Mouse (Mus musculus) cortical plate, adult 2 months (tissue): ENCODE measurements around the gene Sez6l2. TPM values are rescaled to one million over a fixed set of nuclear protein-coding genes. Genes with fewer than 3 reads are reported as not detected.

Experiments
- H3K27ac ChIP-seq: fragments of 200-500 bp; 2 replicates; pipeline ENCODE4 v1.5.1; 2012; ENCODE audit warnings: low read length, control low read depth, inconsistent platforms; ENCODE audit not compliant: insufficient read depth
- H3K4me1 ChIP-seq: fragments of 200-500 bp; 2 replicates; pipeline ENCODE4 v1.6.1; 2011; ENCODE audit warnings: low read length; ENCODE audit not compliant: control insufficient read depth, insufficient read depth
- H3K4me3 ChIP-seq: fragments of 200-500 bp; 2 replicates; pipeline ENCODE4 v1.5.1; 2011; ENCODE audit warnings: mild to moderate bottlenecking, low read length, control low read depth; ENCODE audit not compliant: insufficient read depth
- CTCF ChIP-seq: fragments of 200-500 bp; IDR thresholded peaks from 2 replicates; pipeline ENCODE4 v1.5.1; 2011; ENCODE audit warnings: mild to moderate bottlenecking, control low read depth, low read length; ENCODE audit not compliant: insufficient read depth; ENCODE audit errors: extremely low read depth
- POLR2A ChIP-seq: fragments of 200-500 bp; IDR thresholded peaks from 2 replicates; pipeline ENCODE4 v1.6.1; 2011; ENCODE audit warnings: mild to moderate bottlenecking, low read length, control low read depth; ENCODE audit not compliant: insufficient read depth; ENCODE audit errors: extremely low read depth
- polyA plus RNA-seq: library from polyadenylated mRNA; depleted of rRNA; stranded (reverse); fragments of >200 nt; gene quantifications from 2 replicates; pipeline ENCODE4 v1.2.3, GENCODE M21; 2012

The Sez6l2 gene
- polyA plus RNA-seq, 1 experiment = 236 TPM

GRCm38 (mm10) chr7:126976878-126977459 is 26.6 kb downstream of the Sez6l2 start:
- peaks cover 6% of the 10 kb centered on the region; the same call in 1 of the 2 replicates for H3K4me1 ChIP-seq
- peak overlapping the region; percentile 85 for H3K4me3 ChIP-seq
- H3K27ac ChIP-seq = 0 out of 2 replicates have a peak overlapping the region, but pooled peaks have one; percentile 26
- TF ChIP-seq CTCF (no peak), POLR2A (no peak)

DNA sequence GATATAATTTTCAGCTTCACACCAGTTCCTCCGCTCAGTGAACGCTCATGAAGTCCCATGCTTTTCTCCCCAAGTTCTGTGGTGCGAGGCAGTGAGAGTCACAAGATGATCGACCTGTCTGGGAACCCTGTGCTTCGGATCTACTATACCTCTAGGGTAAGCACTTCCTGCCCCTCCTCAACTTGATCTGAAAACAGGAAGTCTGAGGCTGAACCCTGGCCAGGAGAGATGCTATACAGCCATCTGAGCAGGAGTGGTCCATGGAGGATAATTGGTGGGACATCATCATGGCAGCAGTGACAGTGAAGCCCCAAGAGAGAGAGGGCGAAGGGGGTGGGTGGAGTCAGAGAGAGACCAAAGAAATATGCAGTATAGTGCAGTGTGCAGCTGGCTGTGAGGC is 28.5 kb downstream of the Sez6l2 start:
- Histone ChIP-seq H3K27ac (no peak overlapping the region), H3K4me3 (no peak overlapping the region), H3K4me1 (peaks cover 6% of the 10 kb centered on the region; the same call in 1 of the 2 replicates)
- TF ChIP-seq POLR2A (no peak), CTCF (no peak)

GRCm38 (mm10) chr7:126981601-126982000 is 31.2 kb downstream of the Sez6l2 start:
- TF ChIP-seq CTCF (no peak), POLR2A (no peak)
- peaks cover 6% of the 10 kb centered on the region; the same call in 1 of the 2 replicates for H3K4me1 ChIP-seq
- H3K27ac ChIP-seq = no peak overlapping the region
- no peak overlapping the region for H3K4me3 ChIP-seq

DNA sequence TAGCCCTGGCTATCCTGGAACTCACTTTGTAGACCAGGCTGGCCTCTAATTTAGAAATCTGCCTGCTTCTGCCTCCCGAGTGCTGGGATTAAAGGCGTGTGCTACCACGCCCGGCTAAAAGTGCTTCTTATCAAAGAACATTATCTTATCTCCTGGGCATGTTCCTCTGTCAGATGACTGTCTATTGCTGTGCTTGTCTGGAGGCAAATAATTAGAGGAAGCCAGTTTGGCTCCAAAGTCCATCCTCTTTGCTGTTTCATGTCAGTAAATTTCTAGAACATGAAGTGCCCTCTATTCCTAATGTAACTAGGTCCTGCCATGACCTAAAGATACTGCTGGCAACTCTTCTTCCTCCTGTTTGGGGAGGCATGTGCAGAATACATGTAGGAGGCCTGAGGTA is 31.7 kb downstream of the Sez6l2 start:
- TF ChIP-seq CTCF = no peak
- TF ChIP-seq POLR2A = no peak
- Histone ChIP-seq H3K4me1 (peaks cover 5% of the 10 kb centered on the region; the same call in 1 of the 2 replicates), H3K27ac (no peak overlapping the region), H3K4me3 (no peak overlapping the region)

GRCm38 (mm10) chr7:126983113-126983512 is 32.8 kb downstream of the Sez6l2 start:
- H3K27ac ChIP-seq = no peak overlapping the region
- H3K4me1 ChIP-seq = 0 out of 2 replicates have a peak, but pooled peaks cover 1% of the 10 kb centered on the region
- TF ChIP-seq POLR2A (no peak), CTCF (no peak)
- H3K4me3 ChIP-seq = no peak overlapping the region

DNA sequence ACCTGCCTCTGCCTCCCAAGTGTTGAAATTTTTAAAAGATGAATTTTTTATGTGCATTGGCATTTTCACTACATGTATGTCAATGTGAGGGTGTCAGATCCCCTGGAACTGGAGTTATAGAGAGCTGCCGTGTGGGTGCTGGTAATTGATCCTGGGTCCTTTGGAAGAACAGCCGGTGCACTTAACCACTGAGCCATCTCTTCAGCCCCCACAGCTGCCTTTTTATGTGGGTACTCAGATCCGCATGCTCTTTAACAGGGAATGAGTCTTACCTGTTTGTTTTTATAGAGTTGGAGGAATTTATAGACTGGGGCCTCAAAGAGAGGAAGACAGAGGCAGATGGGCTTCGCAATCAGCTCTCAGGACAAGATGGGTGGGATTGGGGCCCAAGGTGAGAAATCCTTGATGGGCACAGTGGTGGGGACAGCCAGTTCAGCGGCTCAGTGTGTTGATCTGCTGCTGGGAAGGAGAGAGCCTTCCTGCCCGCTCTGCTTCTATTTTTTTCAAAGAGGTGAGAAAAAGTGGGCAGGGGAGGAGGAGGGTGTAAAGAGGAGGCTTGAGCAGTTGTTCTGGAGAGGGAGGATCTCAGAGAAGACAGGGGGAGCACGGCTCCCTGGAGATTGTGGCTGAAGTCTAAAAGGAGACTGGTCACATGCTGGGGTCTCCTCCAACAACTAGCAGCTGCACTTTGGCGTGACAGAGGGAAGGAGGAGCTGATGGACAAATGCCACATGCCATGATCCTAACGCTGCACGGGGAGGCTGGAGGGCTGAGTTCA is 34.5 kb downstream of the Sez6l2 start:
- Histone ChIP-seq H3K27ac (no peak overlapping the region), H3K4me3 (no peak overlapping the region), H3K4me1 (no peaks in the 10 kb centered on the region)
- TF ChIP-seq POLR2A (no peak), CTCF (no peak)

- no peak for TF ChIP-seq POLR2A
- TF ChIP-seq CTCF = peak; percentile 49
- Histone ChIP-seq H3K4me3 (no peak overlapping the region), H3K4me1 (no peaks in the 10 kb centered on the region), H3K27ac (no peak overlapping the region)
Measured at GRCm38 (mm10) chr7:126986319-126986718, 36.0 kb downstream of the Sez6l2 start.

DNA sequence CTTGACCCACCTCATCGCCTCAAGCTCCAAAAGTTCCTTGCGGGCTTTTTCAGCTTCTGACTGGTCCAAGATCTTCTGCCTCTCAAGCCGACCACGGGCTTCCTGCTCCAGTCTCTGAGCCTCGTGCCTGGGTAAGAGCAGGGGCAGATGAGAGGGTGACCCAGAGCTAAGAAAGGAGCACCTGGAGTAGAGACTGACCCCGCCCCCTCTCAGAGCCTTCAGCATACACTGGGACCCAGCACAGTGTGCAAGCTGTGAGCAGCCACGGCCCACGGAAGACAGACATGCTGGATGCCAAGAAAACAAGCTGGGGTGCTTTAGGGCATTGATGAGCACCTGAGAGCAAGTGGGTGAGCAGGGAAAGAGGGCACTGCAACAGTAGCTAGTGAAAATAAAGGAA is 38.5 kb downstream of the Sez6l2 start:
- H3K4me3 ChIP-seq = no peak overlapping the region
- TF ChIP-seq POLR2A = no peak
- no peak for TF ChIP-seq CTCF
- no peaks in the 10 kb centered on the region for H3K4me1 ChIP-seq
- H3K27ac ChIP-seq = no peak overlapping the region

GRCm38 (mm10) chr7:126996449-126996848 is 46.1 kb downstream of the Sez6l2 start:
- Histone ChIP-seq H3K4me1 (no peaks in the 10 kb centered on the region), H3K27ac (no peak overlapping the region), H3K4me3 (no peak overlapping the region)
- TF ChIP-seq POLR2A = no peak
- no peak for TF ChIP-seq CTCF

DNA sequence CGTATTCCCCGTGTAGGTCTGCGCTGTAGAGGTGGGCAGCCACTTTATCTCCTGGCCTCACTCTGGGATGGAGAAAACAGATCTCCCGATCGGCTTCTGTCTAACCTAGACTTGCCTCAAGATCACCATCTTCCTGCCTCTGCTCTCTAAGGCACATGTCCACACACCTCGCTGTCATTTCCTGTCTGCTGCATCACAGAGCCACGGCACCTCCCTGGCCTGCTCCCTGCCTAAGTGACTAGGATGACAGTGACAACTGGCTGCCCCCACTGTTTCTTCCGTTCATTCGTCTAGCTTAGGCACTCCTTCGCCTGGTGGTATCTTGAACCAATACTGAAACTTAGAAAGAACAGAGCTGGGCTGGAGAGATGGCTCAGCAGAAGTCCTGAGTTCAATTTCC is 49.2 kb downstream of the Sez6l2 start:
- Histone ChIP-seq H3K4me1 (no peaks in the 10 kb centered on the region), H3K4me3 (no peak overlapping the region), H3K27ac (no peak overlapping the region)
- TF ChIP-seq CTCF (no peak), POLR2A (no peak)
